Mouse (Mus musculus) megakaryocyte, embryonic 14.5 days (primary cell): Measurements from ENCODE around the gene Spaca3.

Source experiments
- FLI1 ChIP-seq: IDR thresholded peaks from 2 replicates; pipeline ENCODE4 v1.6.1; 2012; ENCODE audit warnings: low read length, inconsistent platforms, mixed read lengths
- GATA1 ChIP-seq: IDR thresholded peaks from 3 replicates; pipeline ENCODE4 v1.6.1; 2012; ENCODE audit warnings: mixed read lengths, low read length, inconsistent platforms, borderline replicate concordance

GRCm38 (mm10) chr11:80820085-80820484 is 38.1 kb upstream of the Spaca3 start:
- TF ChIP-seq FLI1: no peak
- no peak for TF ChIP-seq GATA1
